Mouse (Mus musculus) Muller cell, postnatal 12 days (primary cell): ENCODE results near the gene Tyrobp.

Source experiments
- DNase-seq: peaks from one replicate; pipeline ENCODE4 v3.0.0-alpha.2; 2015; ENCODE audit errors: inconsistent ontology term

Gene Tyrobp

DNA sequence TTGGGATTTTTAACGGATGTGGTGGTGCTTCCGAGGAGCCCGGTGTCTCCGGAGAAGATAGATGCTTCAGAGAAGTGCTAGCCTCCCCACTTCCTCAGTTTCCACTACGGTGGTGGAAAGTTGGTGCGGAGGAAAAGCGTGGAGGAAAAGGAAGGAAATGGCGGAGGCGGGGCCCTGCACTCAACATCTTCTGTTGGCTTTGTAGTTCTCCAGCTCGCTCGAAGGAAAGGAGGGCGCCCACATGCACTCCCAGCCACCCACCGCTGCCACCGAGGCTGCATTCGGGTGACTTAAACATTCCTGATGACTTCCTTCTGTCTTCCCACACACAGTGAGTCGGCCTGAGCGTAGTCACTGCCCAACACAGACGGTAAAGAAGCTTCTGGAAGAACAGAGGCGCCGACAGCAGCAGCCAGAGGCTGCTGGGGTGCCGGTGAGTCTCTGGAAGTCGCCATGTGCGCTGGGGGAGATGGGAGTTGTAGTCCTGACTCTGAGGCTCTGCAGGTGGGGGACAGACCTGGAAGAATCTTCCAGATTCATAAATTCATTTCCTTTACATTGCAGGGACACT, 9.6 kb downstream of the Tyrobp start:
- DNase-seq, result no peak

GRCm38 (mm10) chr7:30429327-30429726, 15.8 kb downstream of the Tyrobp start:
- no peak for DNase-seq

DNA sequence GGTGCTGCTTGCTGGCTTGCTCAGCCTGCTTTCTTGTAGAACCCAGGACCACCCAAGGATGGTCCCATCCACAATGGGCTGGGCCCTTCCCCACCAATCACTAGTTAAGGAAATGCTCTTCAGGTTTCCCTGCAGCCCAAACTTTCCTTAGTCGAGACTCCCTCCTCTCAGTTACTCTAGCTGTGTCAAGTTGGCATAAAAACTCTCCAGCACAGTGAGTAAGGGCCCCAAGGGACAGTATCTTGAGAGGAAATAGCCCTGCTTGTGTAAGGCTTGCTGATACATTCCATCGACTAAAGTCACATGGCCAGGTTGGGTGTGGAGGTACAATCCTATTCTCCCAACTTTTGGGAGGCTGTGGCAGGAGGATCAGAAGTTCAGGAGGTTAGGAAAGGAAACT, 16.6 kb downstream of the Tyrobp start:
- DNase-seq, result no peak

DNA sequence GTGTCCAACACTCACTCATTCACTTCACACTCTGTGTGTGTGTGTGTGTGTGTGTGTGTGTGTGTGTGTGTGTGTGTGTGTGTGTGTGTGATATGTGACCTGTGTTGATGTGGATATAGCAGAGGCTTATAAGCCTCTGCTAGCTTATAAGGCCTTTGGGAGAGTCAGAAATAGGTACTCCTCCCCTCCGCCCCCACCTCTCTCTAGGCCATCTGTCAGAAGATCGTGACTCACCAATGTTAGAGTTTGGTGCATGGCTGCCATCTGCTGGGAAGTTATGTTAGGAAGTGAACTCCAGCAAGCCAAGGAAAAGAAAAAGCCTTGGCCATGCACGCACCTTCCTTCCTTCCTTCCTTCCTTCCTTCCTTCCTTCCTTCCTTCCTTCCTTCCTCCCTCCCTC, 18.2 kb downstream of the Tyrobp start:
- peak; percentile 74 for DNase-seq

DNA sequence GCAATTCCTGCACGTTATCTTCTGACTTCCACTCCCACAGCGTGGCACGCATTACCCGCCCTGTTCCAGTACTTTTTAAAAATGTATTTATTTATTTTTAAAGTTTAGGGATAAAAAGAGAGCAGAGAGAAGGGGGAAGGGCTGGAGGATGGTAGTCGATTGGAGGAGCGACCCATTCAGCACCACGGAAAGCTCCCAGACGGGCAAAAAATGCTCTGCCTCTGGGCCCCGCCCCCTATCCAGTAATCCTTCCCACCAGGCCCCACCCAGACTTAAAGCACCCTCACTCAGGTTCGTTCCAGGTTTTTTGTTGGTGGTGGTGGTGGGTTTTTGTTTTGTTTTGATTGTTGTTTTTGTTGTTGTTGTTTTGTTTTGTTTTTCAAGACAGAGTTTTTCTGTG, 20.7 kb downstream of the Tyrobp start:
- no peak for DNase-seq

DNA sequence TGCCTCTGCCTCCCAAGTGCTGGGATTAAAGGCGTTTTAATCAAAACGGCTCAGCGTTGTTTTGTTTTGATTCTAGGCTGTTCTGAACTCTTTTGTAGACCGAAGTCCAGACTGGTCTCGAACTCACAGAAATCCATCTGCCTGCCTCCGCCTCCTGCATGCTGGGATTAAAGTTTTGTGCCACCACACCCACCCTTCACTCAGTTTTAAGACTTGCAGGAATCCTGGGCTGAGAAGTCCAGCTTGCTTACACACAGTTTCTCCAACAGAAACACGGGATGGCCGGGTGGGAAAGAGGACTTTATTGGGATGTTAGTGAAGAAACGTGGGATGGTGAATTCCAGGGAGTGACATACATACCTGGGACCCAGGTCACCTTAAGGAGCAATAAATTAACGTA, 21.1 kb downstream of the Tyrobp start:
- no peak for DNase-seq

GRCm38 (mm10) chr7:30435156-30435555, 21.6 kb downstream of the Tyrobp start:
- DNase-seq, result no peak

GRCm38 (mm10) chr7:30436879-30437278, 23.3 kb downstream of the Tyrobp start:
- no peak for DNase-seq

GRCm38 (mm10) chr7:30439734-30440133, 26.2 kb downstream of the Tyrobp start:
- DNase-seq, result no peak

GRCm38 (mm10) chr7:30440697-30441096, 27.1 kb downstream of the Tyrobp start:
- no peak for DNase-seq

- no peak for DNase-seq
Observed at GRCm38 (mm10) chr7:30443696-30444095, 30.1 kb downstream of the Tyrobp start.

DNA sequence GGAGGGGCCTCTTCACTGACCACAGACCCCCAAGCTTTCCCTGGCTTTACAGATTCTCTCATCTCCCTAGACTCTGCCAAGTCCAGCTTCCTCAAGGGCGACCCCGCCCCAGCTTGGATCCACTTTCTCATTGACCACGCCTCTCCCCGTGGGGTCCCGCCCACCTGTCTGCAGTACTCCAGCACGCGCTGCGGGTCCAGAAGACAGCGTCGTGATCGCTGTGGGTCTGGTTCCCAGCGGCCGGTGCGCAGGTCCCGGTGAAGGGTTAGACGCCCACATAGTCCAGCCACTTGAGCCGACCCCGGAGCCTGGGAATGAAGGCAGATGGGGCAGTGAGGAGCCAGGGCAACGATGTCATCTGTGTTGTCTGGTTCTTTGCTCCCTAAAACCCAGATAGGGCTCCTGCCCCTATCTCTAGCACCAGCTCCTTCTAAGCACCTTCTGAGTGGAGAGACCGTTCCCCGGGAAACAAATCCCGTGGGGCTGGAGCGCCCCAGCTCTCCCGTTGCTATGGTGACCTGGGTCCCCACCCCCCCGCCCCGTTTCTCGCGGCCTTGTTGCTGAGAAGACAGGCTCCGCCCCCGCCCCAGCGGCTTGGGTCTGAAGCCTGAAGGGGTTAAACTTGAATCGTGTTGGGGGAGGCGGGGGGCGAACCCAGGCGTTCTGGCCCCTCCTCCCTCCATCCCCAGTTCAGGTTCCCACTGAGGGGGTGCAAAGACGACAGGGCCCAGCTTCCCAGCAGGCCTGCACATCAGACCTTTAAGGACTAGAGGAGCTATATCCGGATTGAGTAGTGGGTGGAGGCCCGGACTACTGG, 30.8 kb downstream of the Tyrobp start:
- no peak for DNase-seq

DNA sequence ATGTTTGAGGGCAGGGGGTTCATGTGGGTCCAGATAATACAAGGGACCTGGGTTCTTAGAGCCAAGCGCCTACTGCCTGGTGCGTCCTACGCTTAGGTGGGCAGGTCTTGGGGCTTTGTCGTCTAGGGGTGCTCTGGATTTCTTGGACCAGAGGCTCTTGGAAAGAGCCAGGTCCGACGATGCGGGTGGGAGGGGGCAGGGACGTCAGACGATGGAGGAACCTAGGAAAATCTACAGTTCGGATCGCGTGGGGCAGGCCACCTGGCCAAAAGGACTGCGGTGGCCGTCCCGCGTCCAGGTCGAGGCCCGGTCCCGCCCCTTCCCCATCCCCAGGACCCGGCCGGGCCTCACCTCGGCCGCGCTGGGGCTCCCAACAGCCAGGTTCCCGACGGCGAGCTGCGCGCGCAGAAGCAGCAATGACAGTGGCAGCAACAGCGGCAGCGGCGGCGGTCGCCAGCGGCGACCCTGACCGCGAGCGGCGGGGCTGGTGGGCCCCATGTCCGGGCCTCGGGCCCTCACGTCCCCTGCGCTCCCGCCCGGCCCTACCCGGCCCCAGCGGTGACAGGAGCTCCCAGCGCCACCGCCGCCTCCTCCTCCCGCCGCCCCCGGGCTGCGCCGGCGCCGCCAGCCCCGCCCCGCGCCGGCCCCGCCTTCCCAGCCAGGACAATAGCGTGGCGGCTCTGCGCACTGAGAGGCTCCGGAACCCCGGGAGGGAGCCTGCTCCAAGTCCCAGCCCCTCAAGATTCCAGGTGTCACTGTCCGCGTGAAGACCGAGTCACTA, 31.6 kb downstream of the Tyrobp start, which contains the start of gene Aplp1:
TSS of gene Aplp1 (minus strand) at position 565 of the 781 bp plus-strand sequence.
- DNase-seq, result peak; percentile 65

DNA sequence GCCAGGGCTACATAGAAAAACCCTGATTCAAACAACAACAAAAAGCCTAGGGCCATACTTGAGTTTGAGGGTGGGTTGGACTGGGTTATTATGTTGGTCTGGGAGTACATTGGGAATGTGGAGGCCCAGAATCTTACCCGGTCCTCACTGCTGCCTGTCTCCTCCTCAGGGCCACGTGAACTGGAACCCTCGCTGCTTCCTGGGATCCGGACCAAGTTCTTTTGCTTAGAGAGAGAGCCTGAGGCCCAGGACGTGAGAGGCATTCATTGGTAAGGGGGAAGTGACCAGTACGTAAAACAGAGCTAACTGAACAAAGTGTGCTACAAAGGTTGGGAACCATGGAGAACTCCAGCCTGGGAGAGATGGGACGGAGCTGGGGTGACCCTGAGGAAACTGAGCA, 36.7 kb downstream of the Tyrobp start:
- no peak for DNase-seq

DNA sequence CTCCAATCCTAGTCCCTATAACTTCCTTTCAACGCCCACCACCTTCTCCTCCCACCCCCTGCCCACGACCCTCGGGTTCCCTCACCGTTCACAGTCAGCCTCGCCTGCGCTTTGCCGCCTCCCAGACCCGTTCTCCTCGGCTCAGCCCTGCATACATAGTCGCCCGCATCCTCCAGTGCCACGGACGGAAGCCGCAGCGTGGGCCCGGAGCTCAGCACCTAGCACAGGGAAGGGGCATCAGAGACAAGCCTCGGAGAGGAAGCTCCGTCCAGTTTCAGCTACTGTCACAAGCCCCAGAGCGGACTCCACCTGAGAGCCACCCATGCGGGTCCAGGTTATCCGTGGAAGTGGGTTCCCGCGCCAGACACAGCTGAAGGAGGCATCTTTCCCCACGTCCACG, 39.8 kb downstream of the Tyrobp start:
- no peak for DNase-seq

- no peak for DNase-seq
Observed at GRCm38 (mm10) chr7:30453766-30454165, 40.2 kb downstream of the Tyrobp start.

GRCm38 (mm10) chr7:30454259-30454658, 40.7 kb downstream of the Tyrobp start:
- no peak for DNase-seq

- no peak for DNase-seq
Observed at GRCm38 (mm10) chr7:30456487-30456886, 42.9 kb downstream of the Tyrobp start.

DNA sequence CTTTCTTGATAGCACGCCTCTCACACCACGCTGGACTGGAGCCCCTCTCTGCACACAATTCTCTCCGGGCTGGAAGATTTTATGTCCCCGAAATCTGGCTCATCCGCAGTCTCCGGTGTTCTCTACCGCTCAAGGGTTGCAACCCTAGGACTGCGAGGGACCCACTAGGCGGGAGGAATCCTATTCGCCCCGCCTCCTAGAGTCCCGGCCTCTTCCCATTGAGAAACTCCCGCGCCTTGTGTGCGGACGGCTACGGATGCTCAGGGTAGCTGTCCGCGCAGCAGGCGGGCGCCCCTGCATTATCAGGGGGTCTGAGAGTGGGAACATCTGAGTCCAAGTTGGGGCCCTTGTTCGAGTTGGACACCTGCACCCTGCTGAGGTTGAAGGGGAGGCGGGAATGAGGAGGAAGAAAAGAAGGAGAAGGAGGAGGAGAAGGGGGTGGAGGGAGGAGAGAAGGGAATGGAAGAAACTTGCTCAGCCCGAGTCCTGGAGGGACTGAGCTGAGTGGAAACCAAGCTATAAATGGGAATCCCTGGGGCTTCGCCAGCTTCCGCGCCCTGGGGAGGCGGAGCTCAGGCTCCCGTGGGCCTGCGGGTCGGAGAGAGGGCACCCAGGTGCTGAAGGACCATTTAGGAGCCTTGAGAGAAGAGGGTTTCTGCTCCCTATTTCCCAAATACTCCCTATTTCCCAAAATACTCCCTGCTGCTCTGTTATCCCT, 43.5 kb downstream of the Tyrobp start:
- no peak for DNase-seq

GRCm38 (mm10) chr7:30457629-30458330, 44.2 kb downstream of the Tyrobp start, which contains the start of the genes Kirrel2 and Nphs1:
Kirrel2 (minus strand) TSS chr7:30457690.
Nphs1 (plus strand) TSS chr7:30458315.
- DNase-seq, result no peak

DNA sequence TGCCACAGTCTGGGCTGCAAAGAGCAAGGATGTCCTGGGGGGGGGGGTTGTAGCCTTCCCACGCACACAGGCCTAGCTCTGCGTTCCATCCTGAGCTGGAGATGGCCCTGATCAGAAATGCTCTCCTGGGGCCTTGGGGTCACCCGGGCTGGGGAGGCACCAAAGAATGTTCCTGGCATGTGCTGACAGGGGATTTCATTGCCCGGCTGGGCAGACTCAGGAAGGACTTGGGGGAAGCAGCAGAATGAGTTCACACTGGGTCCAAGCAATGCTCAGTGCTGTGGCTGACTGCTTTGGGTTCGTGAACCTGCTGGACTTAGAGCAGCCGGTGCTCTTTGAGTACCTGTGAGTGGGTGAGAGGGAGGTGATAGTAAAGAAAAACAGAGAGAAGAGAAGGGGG, 45.9 kb downstream of the Tyrobp start:
- no peak for DNase-seq
